Mouse (Mus musculus): ENCODE results near the gene Tnfaip2.

GRCm38 (mm10) chr12:111474384-111474783 is 32.1 kb downstream of the Tnfaip2 start:
- TF ChIP-seq CTCF (IDR thresholded peaks at IDR 0.05; ENCODE audit: low read depth) (no peak), EP300 (IDR thresholded peaks at IDR 0.05; ENCODE audit: low read depth) (no peak)
